Mouse (Mus musculus) forebrain, postnatal 0 days (tissue): ENCODE data around the gene Thap4. TPM values are rescaled to one million over a fixed set of nuclear protein-coding genes. Genes with fewer than 3 reads are reported as not detected.
A peak's percentile ranks its signal among the peaks of the same experiment; 100 is the strongest.

Experiments
- ATAC-seq: fragments of 200-750 bp; cut with Nextera tagmentation; 2 replicates; pipeline ENCODE4 v1.8.0; 2017; ENCODE audit warnings: mild to moderate bottlenecking, moderate library complexity
- DNase-seq: peaks from one replicate; pipeline ENCODE4 v3.0.0-alpha.2; 2015
- H3K27ac ChIP-seq: fragments of 300-500 bp; sonication (generic); 2 replicates; pipeline ENCODE4 v1.5.1; 2014; ENCODE audit warnings: low read depth, mild to moderate bottlenecking, antibody characterized with exemption, low read length, moderate library complexity, mixed read lengths
- H3K27me3 ChIP-seq: fragments of 300-500 bp; sonication (generic); 2 replicates; pipeline ENCODE4 v1.6.1; 2014; ENCODE audit warnings: mild to moderate bottlenecking, low read length, mixed read lengths; ENCODE audit not compliant: insufficient read depth
- H3K36me3 ChIP-seq: fragments of 300-500 bp; sonication (generic); 2 replicates; pipeline ENCODE4 v1.6.1; 2014; ENCODE audit warnings: mild to moderate bottlenecking, moderate library complexity; ENCODE audit not compliant: insufficient read depth
- H3K4me1 ChIP-seq: fragments of 300-500 bp; sonication (generic); 2 replicates; pipeline ENCODE4 v1.6.1; 2014; ENCODE audit warnings: antibody characterized with exemption; ENCODE audit not compliant: insufficient read depth
- H3K4me2 ChIP-seq: fragments of 300-500 bp; sonication (generic); 2 replicates; pipeline ENCODE4 v1.6.1; 2014; ENCODE audit warnings: low read depth, mild to moderate bottlenecking, moderate library complexity
- H3K4me3 ChIP-seq: fragments of 300-500 bp; sonication (generic); 2 replicates; pipeline ENCODE4 v1.5.1; 2014; ENCODE audit warnings: low read depth, low read length, mixed read lengths
- H3K9ac ChIP-seq: fragments of 300-500 bp; sonication (generic); 2 replicates; pipeline ENCODE4 v1.6.1; 2014; ENCODE audit warnings: mild to moderate bottlenecking
- H3K9me3 ChIP-seq: fragments of 300-500 bp; sonication (generic); 2 replicates; pipeline ENCODE4 v1.6.1; 2016; ENCODE audit warnings: low read length
- CTCF ChIP-seq: sonication (generic); IDR thresholded peaks from 2 replicates; pipeline ENCODE4 v1.5.1; 2016; ENCODE audit warnings: antibody characterized with exemption, control low read depth, low read depth
- WGBS: fragments of 180-500 bp; shearing (Covaris S2); extraction: QIAGEN DNeasy Blood & Tissue Kit; methylation state at CpG from one replicate; pipeline ENCODE4 v1.1.7; 2014; 5-methylcytosine and 5-hydroxymethylcytosine counted together
- polyA plus RNA-seq: library from polyadenylated mRNA; unstranded; fragments of >200 nt; fragmentation: Nextera tagmentation; extraction: Ambion mirVana; gene quantifications from 2 replicates; pipeline ENCODE4 v1.2.1, GENCODE M21; 2015
- total RNA-seq: library from RNA; depleted of rRNA; stranded (reverse); fragments of >200 nt; gene quantifications from 2 replicates; pipeline ENCODE4 v1.2.3, GENCODE M21; 2014

Thap4 gene
- total and polyA plus RNA-seq, 2 experiments from 2014 or later, result 51.2 to 71.3 TPM

DNA sequence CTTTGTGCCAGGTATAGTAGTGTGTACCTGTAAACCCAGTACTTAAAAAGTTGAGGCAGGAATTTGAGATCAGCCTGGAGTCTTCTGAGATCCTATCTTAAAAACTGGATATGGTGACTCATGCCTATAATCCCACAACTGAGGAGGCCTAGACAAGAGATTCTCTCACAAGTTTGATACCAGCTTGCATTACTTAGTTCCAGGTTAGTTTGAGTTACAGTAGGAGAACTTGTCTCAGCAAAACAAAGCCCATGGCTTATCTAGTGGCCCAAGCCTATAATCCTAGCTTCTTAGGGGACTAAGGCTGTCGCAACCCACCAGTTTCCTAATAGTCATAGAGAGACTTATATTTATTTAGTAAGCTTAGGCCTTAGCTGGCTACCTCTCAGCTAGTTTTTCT is 5.4 kb upstream of the Thap4 start:
- H3K4me1 ChIP-seq, result no peaks in the 10 kb centered on the region
- DNase-seq, result no peak
- 97% methylated on average over 1 of the region's 1 CpGs for WGBS
- no peaks in the 10 kb centered on the region for H3K9me3 ChIP-seq
- H3K4me2 ChIP-seq, result no peak overlapping the region
- no peak overlapping the region for H3K9ac ChIP-seq
- H3K36me3 ChIP-seq, result no peaks in the 10 kb centered on the region
- TF ChIP-seq CTCF, result no peak
- no peaks in the 10 kb centered on the region for H3K27me3 ChIP-seq
- H3K27ac ChIP-seq, result no peak overlapping the region
- H3K4me3 ChIP-seq, result no peak overlapping the region
- no peak for ATAC-seq

GRCm38 (mm10) chr1:93756154-93756553 is 1.5 kb upstream of the Thap4 start:
- Histone ChIP-seq H3K9me3 (no peaks in the 10 kb centered on the region), H3K27me3 (no peaks in the 10 kb centered on the region), H3K9ac (no peak overlapping the region), H3K36me3 (no peaks in the 10 kb centered on the region), H3K4me3 (0 out of 2 replicates have a peak overlapping the region, but pooled peaks have one; percentile 97), H3K4me1 (0 out of 2 replicates have a peak, but pooled peaks cover 9% of the 10 kb centered on the region), H3K4me2 (0 out of 2 replicates have a peak overlapping the region, but pooled peaks have one; percentile 85), H3K27ac (no peak overlapping the region)
- TF ChIP-seq CTCF, result no peak
- DNase-seq (no peak), ATAC-seq (no peak)

DNA sequence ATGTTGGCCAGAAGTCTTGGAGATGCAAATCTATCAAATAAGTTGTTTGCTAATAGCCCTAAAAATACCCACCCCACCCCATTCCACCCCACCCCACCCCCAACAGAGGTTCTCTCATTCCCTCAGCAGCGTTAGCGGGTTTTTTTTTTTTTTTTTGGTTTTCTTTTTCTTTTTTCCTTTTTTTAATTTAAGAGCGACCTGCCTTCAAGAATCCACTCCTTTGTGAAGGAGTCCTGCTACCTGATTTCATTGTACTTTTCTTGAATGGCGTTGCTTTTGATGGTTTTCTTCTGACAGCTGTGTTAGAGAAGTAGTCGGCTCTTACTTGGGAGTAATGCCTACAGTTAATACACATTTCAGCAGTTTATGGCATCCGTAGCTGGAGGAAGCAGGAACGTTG is 954 bp upstream of the Thap4 start:
- 25% methylated on average over 7 of the region's 7 CpGs for WGBS
- no peaks in the 10 kb centered on the region for H3K27me3 ChIP-seq

DNA sequence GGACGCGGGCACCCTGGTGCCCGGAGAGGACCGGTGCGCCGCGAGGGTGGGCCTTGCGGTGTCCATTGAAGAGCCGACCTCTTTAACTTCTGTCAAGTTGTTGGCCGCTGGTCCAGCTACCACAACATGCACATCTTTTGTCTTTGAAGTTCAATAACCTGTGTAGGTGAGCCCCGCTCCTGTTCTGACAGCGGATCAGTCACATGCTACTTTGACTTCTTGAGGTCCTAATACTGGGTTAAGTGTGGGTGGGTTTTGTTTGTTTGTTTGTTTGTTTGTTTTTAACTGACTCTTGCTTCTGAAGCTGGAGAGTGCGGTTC is 587 bp upstream of the Thap4 start:
- Histone ChIP-seq H3K9ac (peak overlapping the region; percentile 84), H3K9me3 (no peaks in the 10 kb centered on the region), H3K4me1 (0 out of 2 replicates have a peak, but pooled peaks cover 9% of the 10 kb centered on the region), H3K4me3 (peak overlapping the region; percentile 97), H3K4me2 (peak overlapping the region; percentile 85), H3K36me3 (peaks cover 5% of the 10 kb centered on the region), H3K27ac (peak overlapping the region; percentile 84), H3K27me3 (no peaks in the 10 kb centered on the region)
- ATAC-seq, result no peak
- TF ChIP-seq CTCF, result no peak
- 0% methylated on average over 13 of the region's 13 CpGs for WGBS
- DNase-seq, result peak; percentile 26

More for the DNA sequence above, 954 bp upstream of the Thap4 start:
- H3K27ac ChIP-seq, result no peak overlapping the region
- no peak for TF ChIP-seq CTCF
- H3K9ac ChIP-seq, result peak overlapping the region; percentile 84
- DNase-seq (no peak), ATAC-seq (no peak)
- H3K4me2 ChIP-seq, result peak overlapping the region; percentile 85
- H3K9me3 ChIP-seq, result no peaks in the 10 kb centered on the region
- peaks cover 1% of the 10 kb centered on the region; the same call in 1 of the 2 replicates for H3K36me3 ChIP-seq
- peak overlapping the region; percentile 97 for H3K4me3 ChIP-seq
- 0 out of 2 replicates have a peak, but pooled peaks cover 9% of the 10 kb centered on the region for H3K4me1 ChIP-seq

DNA sequence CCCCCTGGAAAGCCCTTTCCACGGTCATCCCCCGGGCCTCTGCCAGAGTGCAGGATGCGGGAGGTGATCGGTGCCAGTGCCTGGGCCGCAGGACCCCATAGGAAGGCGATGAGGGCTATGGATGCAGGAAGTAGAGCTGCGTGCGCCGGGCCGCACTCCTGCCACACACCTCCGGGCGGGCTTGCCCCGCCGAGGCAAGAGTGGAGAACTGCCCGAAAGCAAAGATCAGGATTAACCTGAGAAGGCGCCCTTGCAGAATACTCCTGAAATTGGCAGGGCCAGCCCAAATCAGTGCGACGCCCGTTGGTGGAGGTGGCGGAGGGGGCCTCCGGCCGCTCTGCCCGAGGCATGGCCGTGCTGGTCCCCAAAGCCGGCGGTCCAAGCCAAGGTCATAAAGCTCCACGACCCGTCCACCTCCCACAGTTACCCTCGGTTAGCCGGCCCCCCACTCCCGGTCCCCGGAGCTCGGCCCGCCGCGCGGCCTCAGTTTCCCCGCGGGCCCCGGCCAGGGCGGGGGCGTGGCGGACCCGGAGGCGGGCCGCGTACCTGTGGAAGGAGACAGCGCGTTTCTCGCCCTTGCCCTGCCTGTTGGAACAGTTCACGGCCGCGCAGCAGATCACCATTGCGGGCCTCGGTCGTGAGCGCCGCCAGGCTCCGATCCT is 622 bp downstream of the Thap4 start:
- Histone ChIP-seq H3K27me3 (no peaks in the 10 kb centered on the region), H3K36me3 (peaks cover 15% of the 10 kb centered on the region), H3K4me3 (peak overlapping the region; percentile 97), H3K9ac (peak overlapping the region; percentile 84), H3K4me1 (0 out of 2 replicates have a peak, but pooled peaks cover 9% of the 10 kb centered on the region), H3K27ac (peak overlapping the region; percentile 84), H3K4me2 (peak overlapping the region; percentile 85), H3K9me3 (no peaks in the 10 kb centered on the region)
- 2% methylated on average over 59 of the region's 59 CpGs for WGBS
- no peak for TF ChIP-seq CTCF
- no peak for DNase-seq
- ATAC-seq, result peak; percentile 12

GRCm38 (mm10) chr1:93751290-93751689 is 3.4 kb downstream of the Thap4 start, which contains the start of gene Atg4b:
Gene Atg4b, plus strand, starts transcription at chr1:93751500.
- Histone ChIP-seq H3K4me2 (no peak within 1 kb of the TSS), H3K27ac (no peak within 1 kb of the TSS), H3K9ac (no peak within 1 kb of the TSS), H3K36me3 (peaks cover 23% of the 10 kb centered on the region), H3K4me1 (0 out of 2 replicates have a peak, but pooled peaks cover 9% of the 10 kb centered on the region), H3K27me3 (no peaks in the 10 kb centered on the region), H3K4me3 (no peak within 1 kb of the TSS), H3K9me3 (no peaks in the 10 kb centered on the region)
- WGBS, result 77% methylated on average over 6 of the region's 6 CpGs
- no peak for ATAC-seq
- TF ChIP-seq CTCF, result no peak
- no peak for DNase-seq

DNA sequence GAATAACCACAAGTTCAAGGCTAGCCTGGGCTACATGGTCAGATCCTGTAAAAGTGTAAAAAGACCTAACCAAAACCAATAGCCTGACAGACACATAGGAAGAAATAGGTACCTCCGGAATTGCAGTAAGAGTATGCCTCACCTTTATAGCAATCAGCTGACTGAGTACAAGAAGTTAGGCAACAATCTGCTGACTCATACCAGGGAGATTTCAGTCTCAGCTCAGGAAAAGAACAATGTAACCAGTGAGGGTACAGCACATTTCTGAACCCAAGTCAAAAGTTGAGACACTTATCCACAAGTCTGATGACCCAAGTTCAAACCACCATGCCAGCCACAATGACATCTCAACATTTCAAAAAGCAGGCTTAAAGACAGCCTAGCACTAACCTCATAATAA is 6.1 kb downstream of the Thap4 start:
- H3K27me3 ChIP-seq, result no peaks in the 10 kb centered on the region
- peaks cover 23% of the 10 kb centered on the region for H3K36me3 ChIP-seq
- TF ChIP-seq CTCF, result no peak
- 0 out of 2 replicates have a peak, but pooled peaks cover 6% of the 10 kb centered on the region for H3K4me1 ChIP-seq
- H3K9ac ChIP-seq, result no peak overlapping the region
- no peak overlapping the region for H3K4me2 ChIP-seq
- no peaks in the 10 kb centered on the region for H3K9me3 ChIP-seq
- no peak overlapping the region for H3K27ac ChIP-seq
- WGBS, result 100% methylated on average over 1 of the region's 1 CpGs
- no peak for DNase-seq
- ATAC-seq, result no peak
- no peak overlapping the region for H3K4me3 ChIP-seq
